Mouse (Mus musculus) embryonic facial prominence, embryonic 12.5 days (tissue): Measurements from ENCODE around the gene Higd1a. TPM values are rescaled to one million over a fixed set of nuclear protein-coding genes. Genes with fewer than 3 reads are reported as not detected.
A peak's percentile ranks its signal among the peaks of the same experiment; 100 is the strongest.

ENCODE experiments used
- ATAC-seq: fragments of 200-750 bp; cut with Nextera tagmentation; 2 replicates; pipeline ENCODE4 v1.8.0; 2017; ENCODE audit not compliant: insufficient number of reproducible peaks, insufficient read depth, low FRiP score, low TSS enrichment
- H3K27ac ChIP-seq: fragments of 300-500 bp; sonication (generic); 2 replicates; pipeline ENCODE4 v1.5.1; 2016; ENCODE audit warnings: mild to moderate bottlenecking
- H3K27me3 ChIP-seq: fragments of 300-500 bp; sonication (generic); 2 replicates; pipeline ENCODE4 v1.6.1; 2016; ENCODE audit warnings: mild to moderate bottlenecking, moderate library complexity
- H3K36me3 ChIP-seq: fragments of 300-500 bp; sonication (generic); 2 replicates; pipeline ENCODE4 v1.6.1; 2016; ENCODE audit warnings: mild to moderate bottlenecking
- H3K4me1 ChIP-seq: fragments of 300-500 bp; sonication (generic); 2 replicates; pipeline ENCODE4 v1.6.1; 2016
- H3K4me2 ChIP-seq: fragments of 300-500 bp; sonication (generic); replicated peaks from 2 replicates; pipeline ENCODE4 v1.6.1; 2016; ENCODE audit warnings: mild to moderate bottlenecking, moderate library complexity
- H3K4me3 ChIP-seq: fragments of 300-500 bp; sonication (generic); 2 replicates; pipeline ENCODE4 v1.5.1; 2016; ENCODE audit warnings: mild to moderate bottlenecking
- H3K9ac ChIP-seq: fragments of 300-500 bp; sonication (generic); 2 replicates; pipeline ENCODE4 v1.6.1; 2016; ENCODE audit warnings: mild to moderate bottlenecking, moderate library complexity
- H3K9me3 ChIP-seq: fragments of 300-500 bp; sonication (generic); 2 replicates; pipeline ENCODE4 v1.6.1; 2016; ENCODE audit warnings: mild to moderate bottlenecking, moderate library complexity
- WGBS: fragments of 180-500 bp; shearing (Covaris S2); methylation state at CpG from one replicate; pipeline ENCODE4 v1.1.7; 2016; 5-methylcytosine and 5-hydroxymethylcytosine counted together
- polyA plus RNA-seq: library from polyadenylated mRNA; unstranded; fragments of >200 nt; fragmentation: Nextera tagmentation; extraction: Ambion mirVana; gene quantifications from 2 replicates; pipeline ENCODE4 v1.2.1, GENCODE M21; 2016

Gene Higd1a
- polyA plus RNA-seq, 1 experiment from 2014 or later, result 128 TPM

GRCm38 (mm10) chr9:121856649-121857416 lies 1.3 kb downstream of the Higd1a start:
- 0 out of 2 replicates have a peak, but pooled peaks have one; percentile 3 for ATAC-seq
- H3K27ac ChIP-seq, result peak overlapping the region; percentile 96
- peak overlapping the region; percentile 80 for H3K4me3 ChIP-seq
- peak overlapping the region; percentile 77 for H3K9ac ChIP-seq
- no peaks in the 10 kb centered on the region for H3K27me3 ChIP-seq
- 0 out of 2 replicates have a peak, but pooled peaks cover 1% of the 10 kb centered on the region for H3K36me3 ChIP-seq
- H3K4me2 ChIP-seq, result peak overlapping the region; percentile 79
- H3K9me3 ChIP-seq, result no peaks in the 10 kb centered on the region
- no peaks in the 10 kb centered on the region for H3K4me1 ChIP-seq
- 2% methylated on average over 38 of the region's 39 CpGs for WGBS

DNA sequence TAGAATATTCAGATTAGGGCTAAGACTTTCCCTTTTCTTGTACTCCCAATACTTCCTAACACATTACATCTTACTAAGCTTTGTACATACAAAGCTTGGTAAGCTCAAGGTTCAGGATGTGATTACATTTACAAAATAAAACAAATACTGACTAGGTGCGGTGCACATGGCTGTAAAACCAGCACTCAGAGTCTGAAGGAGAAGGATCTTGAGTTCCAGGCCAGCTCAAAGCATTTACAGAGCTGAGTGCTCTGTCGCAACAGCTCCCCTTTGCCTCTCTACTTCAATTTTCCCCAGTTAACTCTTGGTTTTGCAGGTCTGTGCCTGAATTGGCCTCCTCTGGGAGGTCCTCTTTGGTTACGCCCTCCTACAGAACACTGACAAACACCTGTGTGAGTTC lies 3.9 kb downstream of the Higd1a start:
- H3K27me3 ChIP-seq, result no peaks in the 10 kb centered on the region
- H3K36me3 ChIP-seq, result 0 out of 2 replicates have a peak, but pooled peaks cover 12% of the 10 kb centered on the region
- no peaks in the 10 kb centered on the region for H3K4me1 ChIP-seq
- no peak overlapping the region for H3K27ac ChIP-seq
- H3K4me3 ChIP-seq, result no peak overlapping the region
- no peak overlapping the region for H3K9ac ChIP-seq
- no peak overlapping the region for H3K4me2 ChIP-seq
- WGBS, result 91% methylated on average over 3 of the region's 3 CpGs
- no peaks in the 10 kb centered on the region for H3K9me3 ChIP-seq
- ATAC-seq, result no peak

DNA sequence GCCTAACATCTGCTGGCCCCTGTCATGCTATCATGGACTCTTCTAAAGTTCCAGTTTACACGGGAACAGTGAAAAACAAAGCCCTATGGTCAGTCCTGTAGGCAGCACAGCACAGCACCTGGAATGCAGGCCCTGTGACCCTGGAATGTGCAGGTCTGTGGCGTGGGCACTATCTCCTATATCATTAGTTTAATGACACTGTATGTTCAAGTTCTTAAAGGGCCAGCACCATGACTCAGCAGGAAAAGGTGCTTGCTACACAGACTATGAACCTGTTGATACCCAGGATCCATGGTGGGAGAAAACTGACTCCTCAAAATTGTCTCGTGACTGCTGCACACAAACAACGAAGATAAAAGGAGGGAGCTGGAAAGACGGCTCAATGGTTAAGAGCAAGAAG lies 10.3 kb downstream of the Higd1a start:
- Histone ChIP-seq H3K27me3 (no peaks in the 10 kb centered on the region), H3K36me3 (peaks cover 25% of the 10 kb centered on the region), H3K9me3 (peaks cover 6% of the 10 kb centered on the region; the same call in 1 of the 2 replicates), H3K4me3 (no peak overlapping the region), H3K4me2 (no peak overlapping the region), H3K4me1 (no peaks in the 10 kb centered on the region), H3K9ac (no peak overlapping the region), H3K27ac (no peak overlapping the region)
- 77% methylated on average over 5 of the region's 5 CpGs for WGBS
- ATAC-seq, result no peak

- WGBS, result 91% methylated on average over 4 of the region's 4 CpGs
- Histone ChIP-seq H3K27me3 (no peaks in the 10 kb centered on the region), H3K9me3 (peaks cover 6% of the 10 kb centered on the region; the same call in 1 of the 2 replicates), H3K9ac (no peak overlapping the region), H3K36me3 (peaks cover 25% of the 10 kb centered on the region), H3K4me1 (no peaks in the 10 kb centered on the region), H3K27ac (no peak overlapping the region), H3K4me2 (no peak overlapping the region), H3K4me3 (no peak overlapping the region)
- no peak for ATAC-seq
Observed at GRCm38 (mm10) chr9:121847138-121847537, 11.0 kb downstream of the Higd1a start.

- H3K4me3 ChIP-seq, result no peak overlapping the region
- 53% methylated on average over 10 of the region's 10 CpGs for WGBS
- H3K4me1 ChIP-seq, result no peaks in the 10 kb centered on the region
- no peak overlapping the region for H3K9ac ChIP-seq
- H3K36me3 ChIP-seq, result peaks cover 22% of the 10 kb centered on the region
- no peak for ATAC-seq
- H3K4me2 ChIP-seq, result no peak overlapping the region
- H3K27me3 ChIP-seq, result no peaks in the 10 kb centered on the region
- peaks cover 6% of the 10 kb centered on the region; the same call in 1 of the 2 replicates for H3K9me3 ChIP-seq
- no peak overlapping the region for H3K27ac ChIP-seq
Observed at GRCm38 (mm10) chr9:121846526-121847118, 11.5 kb downstream of the Higd1a start.

DNA sequence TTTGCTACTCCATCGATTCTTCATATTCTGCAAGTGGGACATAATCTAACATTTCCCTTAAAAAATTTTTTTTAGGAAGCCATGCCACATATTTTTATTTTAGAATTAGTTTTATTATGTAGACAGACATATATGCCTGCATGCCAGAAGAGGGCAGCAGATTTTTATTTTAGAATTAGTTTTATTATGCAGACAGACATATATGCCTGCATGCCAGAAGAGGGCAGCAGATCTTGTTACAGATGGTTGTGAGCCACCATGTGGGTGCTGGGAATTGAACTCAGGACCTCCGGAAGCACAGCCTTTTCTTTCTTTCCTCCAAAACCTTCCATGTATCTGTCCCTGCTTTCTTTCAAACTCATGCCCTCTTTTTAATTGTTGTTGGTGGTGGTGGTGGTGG lies 15.2 kb downstream of the Higd1a start:
- Histone ChIP-seq H3K4me2 (no peak overlapping the region), H3K9me3 (peaks cover 6% of the 10 kb centered on the region; the same call in 1 of the 2 replicates), H3K27ac (no peak overlapping the region), H3K9ac (no peak overlapping the region), H3K36me3 (peaks cover 4% of the 10 kb centered on the region; the same call in 1 of the 2 replicates), H3K27me3 (no peaks in the 10 kb centered on the region), H3K4me1 (0 out of 2 replicates have a peak, but pooled peaks cover 4% of the 10 kb centered on the region), H3K4me3 (no peak overlapping the region)
- ATAC-seq, result no peak
- WGBS, result 93% methylated on average over 2 of the region's 2 CpGs

GRCm38 (mm10) chr9:121839622-121839965 lies 18.6 kb downstream of the Higd1a start:
- Histone ChIP-seq H3K4me2 (peak overlapping the region; percentile 78), H3K4me1 (0 out of 2 replicates have a peak, but pooled peaks cover 4% of the 10 kb centered on the region), H3K9ac (peak overlapping the region; percentile 49), H3K36me3 (no peaks in the 10 kb centered on the region), H3K27ac (no peak overlapping the region), H3K27me3 (no peaks in the 10 kb centered on the region), H3K9me3 (peaks cover 6% of the 10 kb centered on the region; the same call in 1 of the 2 replicates), H3K4me3 (peak overlapping the region; percentile 41)
- ATAC-seq, result 0 out of 2 replicates have a peak, but pooled peaks have one; percentile 3
- WGBS, result 39% methylated on average over 7 of the region's 7 CpGs

GRCm38 (mm10) chr9:121838829-121839621 lies 19.1 kb downstream of the Higd1a start, which contains the start of gene Ccdc13:
Gene Ccdc13, minus strand, starts transcription at chr9:121839461.
- Histone ChIP-seq H3K4me2 (peak within 1 kb of the TSS; percentile 78), H3K9ac (peak within 1 kb of the TSS; percentile 49), H3K4me3 (peak within 1 kb of the TSS; percentile 41), H3K27me3 (no peaks in the 10 kb centered on the region), H3K4me1 (0 out of 2 replicates have a peak, but pooled peaks cover 4% of the 10 kb centered on the region), H3K9me3 (peaks cover 6% of the 10 kb centered on the region; the same call in 1 of the 2 replicates), H3K27ac (no peak within 1 kb of the TSS), H3K36me3 (no peaks in the 10 kb centered on the region)
- ATAC-seq, result peak; percentile 74
- 3% methylated on average over 61 of the region's 61 CpGs for WGBS

DNA sequence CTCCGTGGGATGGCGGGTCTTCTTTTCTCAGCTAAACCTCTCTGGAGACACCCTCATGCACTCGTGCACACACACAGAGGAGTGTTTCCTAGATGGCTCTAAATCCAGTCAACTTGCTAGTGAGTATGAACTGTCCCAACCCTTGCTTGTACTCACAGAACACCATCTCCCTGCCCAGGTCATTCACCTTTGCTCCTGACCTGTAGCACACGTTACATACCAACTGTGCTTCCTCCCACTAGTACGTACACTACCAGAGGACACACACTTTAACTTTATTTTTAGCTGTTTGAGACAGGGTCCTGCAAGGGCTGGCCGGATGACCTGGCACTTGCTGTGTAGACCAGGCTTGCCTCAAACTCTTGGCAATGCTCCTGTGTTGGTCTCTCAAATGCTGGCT lies 20.2 kb downstream of the Higd1a start:
- Histone ChIP-seq H3K4me2 (no peak overlapping the region), H3K27ac (no peak overlapping the region), H3K36me3 (no peaks in the 10 kb centered on the region), H3K27me3 (no peaks in the 10 kb centered on the region), H3K4me1 (0 out of 2 replicates have a peak, but pooled peaks cover 4% of the 10 kb centered on the region), H3K9me3 (peaks cover 2% of the 10 kb centered on the region; the same call in 1 of the 2 replicates), H3K4me3 (no peak overlapping the region), H3K9ac (no peak overlapping the region)
- no peak for ATAC-seq
- WGBS, result 92% methylated on average over 6 of the region's 6 CpGs

GRCm38 (mm10) chr9:121833825-121834224 lies 24.3 kb downstream of the Higd1a start:
- Histone ChIP-seq H3K27ac (no peak overlapping the region), H3K36me3 (no peaks in the 10 kb centered on the region), H3K9me3 (no peaks in the 10 kb centered on the region), H3K4me3 (no peak overlapping the region), H3K27me3 (no peaks in the 10 kb centered on the region), H3K4me1 (0 out of 2 replicates have a peak, but pooled peaks cover 2% of the 10 kb centered on the region), H3K4me2 (no peak overlapping the region), H3K9ac (no peak overlapping the region)
- WGBS, result 82% methylated on average over 11 of the region's 11 CpGs
- ATAC-seq, result no peak

DNA sequence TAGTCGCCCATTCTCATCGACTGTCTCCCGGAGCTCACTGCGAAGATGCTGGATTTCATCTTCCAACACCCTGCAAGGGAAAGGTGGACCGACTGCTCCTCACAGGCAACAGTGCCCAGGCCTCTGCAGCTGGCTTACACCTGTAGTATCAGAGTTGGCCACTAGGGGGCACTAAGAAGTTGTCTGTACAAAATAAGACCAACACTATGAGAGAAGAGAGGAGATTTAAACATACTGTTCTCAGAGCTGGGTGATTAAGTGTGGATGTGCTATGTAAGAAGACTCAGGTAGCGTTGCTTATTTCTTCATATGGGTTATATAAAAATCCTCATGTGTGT lies 27.2 kb downstream of the Higd1a start:
- Histone ChIP-seq H3K9ac (no peak overlapping the region), H3K4me1 (no peaks in the 10 kb centered on the region), H3K36me3 (no peaks in the 10 kb centered on the region), H3K27me3 (no peaks in the 10 kb centered on the region), H3K27ac (no peak overlapping the region), H3K4me2 (no peak overlapping the region), H3K4me3 (no peak overlapping the region), H3K9me3 (no peaks in the 10 kb centered on the region)
- 24% methylated on average over 6 of the region's 6 CpGs for WGBS
- no peak for ATAC-seq
